Mouse (Mus musculus) intestine, embryonic 16.5 days (tissue): ENCODE measurements around the gene Trhde. TPM values are rescaled to one million over a fixed set of nuclear protein-coding genes. Genes with fewer than 3 reads are reported as not detected.

Source experiments
- ATAC-seq: fragments of 200-750 bp; cut with Nextera tagmentation; 2 replicates; pipeline ENCODE4 v1.8.0; 2017; ENCODE audit warnings: moderate TSS enrichment, moderate library complexity
- H3K27ac ChIP-seq: fragments of 300-500 bp; sonication (generic); 2 replicates; pipeline ENCODE4 v1.5.1; 2014; ENCODE audit warnings: mild to moderate bottlenecking, low read length
- H3K27me3 ChIP-seq: fragments of 300-500 bp; sonication (generic); replicated peaks from 2 replicates; pipeline ENCODE4 v1.6.1; 2014; ENCODE audit warnings: low read length, control low read depth, mixed read lengths; ENCODE audit not compliant: control insufficient read depth, insufficient read depth
- H3K36me3 ChIP-seq: fragments of 300-500 bp; sonication (generic); 2 replicates; pipeline ENCODE4 v1.6.1; 2014; ENCODE audit warnings: low read length, control low read depth; ENCODE audit not compliant: control insufficient read depth, insufficient read depth
- H3K4me1 ChIP-seq: fragments of 300-500 bp; sonication (generic); 2 replicates; pipeline ENCODE4 v1.6.1; 2014; ENCODE audit warnings: low read length, control low read depth, mixed read lengths; ENCODE audit not compliant: control insufficient read depth, insufficient read depth
- H3K4me2 ChIP-seq: fragments of 300-500 bp; sonication (generic); 2 replicates; pipeline ENCODE4 v1.6.1; 2014; ENCODE audit warnings: low read depth, low read length, control low read depth
- H3K4me3 ChIP-seq: fragments of 300-500 bp; sonication (generic); 2 replicates; pipeline ENCODE4 v1.5.1; 2014; ENCODE audit warnings: mild to moderate bottlenecking, low read length
- H3K9ac ChIP-seq: fragments of 300-500 bp; sonication (generic); 2 replicates; pipeline ENCODE4 v1.6.1; 2014; ENCODE audit warnings: low read depth, low read length
- H3K9me3 ChIP-seq: fragments of 300-500 bp; sonication (generic); 2 replicates; pipeline ENCODE4 v1.6.1; 2016; ENCODE audit warnings: low read length, control low read depth; ENCODE audit not compliant: control insufficient read depth
- WGBS: fragments of 180-500 bp; shearing (Covaris S2); extraction: QIAGEN DNeasy Blood & Tissue Kit; methylation state at CpG from one replicate; pipeline ENCODE4 v1.1.7; 2014; 5-methylcytosine and 5-hydroxymethylcytosine counted together
- polyA plus RNA-seq: library from polyadenylated mRNA; unstranded; fragments of >200 nt; fragmentation: Nextera tagmentation; extraction: Ambion mirVana; gene quantifications from 2 replicates; pipeline ENCODE4 v1.2.1, GENCODE M21; 2015

Gene Trhde
- polyA plus RNA-seq, 1 experiment from 2014 or later, result 0.27 TPM

DNA sequence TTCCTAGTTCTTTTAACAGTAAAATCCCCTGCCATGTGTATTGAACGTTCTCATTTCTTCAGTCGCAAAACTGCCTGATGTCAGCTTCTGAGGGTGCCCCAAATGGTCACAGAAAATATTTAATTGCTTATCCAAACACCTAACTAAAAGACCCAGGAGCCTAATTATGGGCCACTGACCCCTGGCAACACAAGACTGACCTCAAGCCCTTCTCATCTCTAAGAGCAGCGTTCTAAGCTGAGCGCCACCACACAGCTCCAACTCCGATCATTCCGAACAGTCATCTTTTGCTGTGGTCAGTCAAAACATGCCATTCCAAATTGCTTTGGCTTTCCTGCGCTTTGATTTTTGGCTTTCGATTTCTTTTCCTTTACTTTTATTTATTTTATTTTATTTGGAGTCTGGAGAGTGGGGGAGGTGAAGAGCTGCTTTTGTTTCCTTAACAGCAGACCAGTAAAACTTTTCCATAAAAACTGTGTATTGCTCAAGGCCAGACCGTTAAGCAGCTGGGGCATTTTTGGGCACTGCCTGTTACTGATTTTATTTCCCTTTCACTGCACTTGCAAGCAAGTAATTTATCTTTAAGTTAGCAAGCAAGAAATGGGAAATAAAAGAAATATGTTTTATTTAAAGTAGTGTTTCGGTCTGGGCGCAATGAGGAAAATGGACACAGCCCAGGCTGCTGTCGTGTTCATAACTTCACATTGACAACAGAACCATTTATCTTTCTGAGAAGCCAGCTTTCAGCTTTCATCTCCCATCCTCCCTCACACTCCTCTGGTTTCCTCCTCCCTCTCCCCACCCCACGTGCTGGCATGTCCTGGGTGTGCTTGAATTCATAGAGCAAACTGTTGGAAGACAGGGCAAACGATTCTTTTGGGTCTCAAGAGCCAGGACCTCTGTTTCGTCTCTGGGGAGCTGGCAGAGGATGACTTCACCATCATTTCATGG, 59.1 kb downstream of the Trhde start:
- H3K4me2 ChIP-seq, result no peak overlapping the region
- no peaks in the 10 kb centered on the region for H3K9me3 ChIP-seq
- H3K4me1 ChIP-seq, result no peaks in the 10 kb centered on the region
- H3K36me3 ChIP-seq, result no peaks in the 10 kb centered on the region
- no peaks in the 10 kb centered on the region for H3K27me3 ChIP-seq
- no peak overlapping the region for H3K27ac ChIP-seq
- peak; percentile 31; the same call in 1 of the 2 replicates for ATAC-seq
- no peak overlapping the region for H3K9ac ChIP-seq
- H3K4me3 ChIP-seq, result no peak overlapping the region
- WGBS, result 49% methylated on average over 15 of the region's 15 CpGs

DNA sequence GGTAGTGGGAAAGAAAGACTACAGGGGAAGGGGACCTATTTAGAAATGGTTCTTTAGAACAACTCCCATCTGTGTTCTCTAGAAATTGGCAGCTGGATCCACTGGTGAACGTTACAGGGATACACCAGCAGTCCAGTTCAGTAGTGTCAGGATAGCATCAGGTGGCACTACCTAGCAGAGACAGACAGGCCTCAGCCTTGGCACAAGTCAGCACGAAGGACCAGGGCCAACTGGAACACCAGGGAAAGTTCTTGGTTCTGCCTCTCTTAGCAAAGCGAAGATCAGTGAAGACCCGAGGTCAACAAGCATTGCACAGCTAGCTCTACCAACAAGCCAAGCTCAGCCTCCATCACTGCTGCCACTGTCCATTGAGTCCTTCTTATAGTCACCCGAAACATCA, 62.2 kb downstream of the Trhde start:
- Histone ChIP-seq H3K4me2 (no peak overlapping the region), H3K4me1 (no peaks in the 10 kb centered on the region), H3K9ac (no peak overlapping the region), H3K27ac (no peak overlapping the region), H3K9me3 (no peaks in the 10 kb centered on the region), H3K4me3 (no peak overlapping the region), H3K36me3 (no peaks in the 10 kb centered on the region), H3K27me3 (no peaks in the 10 kb centered on the region)
- ATAC-seq, result no peak
- 93% methylated on average over 5 of the region's 5 CpGs for WGBS

DNA sequence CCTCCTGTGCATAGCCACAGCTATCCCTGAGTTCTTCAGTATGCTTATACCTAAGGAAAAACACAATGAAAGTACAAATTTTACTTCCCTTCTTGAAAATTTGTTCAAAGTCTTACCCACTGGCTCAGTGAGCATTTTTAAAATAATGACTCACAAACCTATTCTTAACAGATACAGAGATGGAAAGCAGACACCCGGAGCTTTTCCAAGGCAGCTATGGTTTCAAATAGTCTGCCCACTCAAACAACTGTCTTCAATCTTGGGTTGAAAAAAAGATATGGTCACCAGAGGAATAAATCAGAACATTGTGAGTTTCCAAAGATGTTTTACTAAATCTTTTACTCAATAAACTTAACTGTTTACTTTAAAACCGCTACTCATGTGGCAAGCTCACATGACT, 64.5 kb downstream of the Trhde start:
- no peaks in the 10 kb centered on the region for H3K36me3 ChIP-seq
- 56% methylated on average over 2 of the region's 2 CpGs for WGBS
- no peaks in the 10 kb centered on the region for H3K9me3 ChIP-seq
- no peak for ATAC-seq
- H3K4me1 ChIP-seq, result no peaks in the 10 kb centered on the region
- no peak overlapping the region for H3K4me3 ChIP-seq
- H3K9ac ChIP-seq, result no peak overlapping the region
- no peak overlapping the region for H3K4me2 ChIP-seq
- no peak overlapping the region for H3K27ac ChIP-seq
- no peaks in the 10 kb centered on the region for H3K27me3 ChIP-seq

DNA sequence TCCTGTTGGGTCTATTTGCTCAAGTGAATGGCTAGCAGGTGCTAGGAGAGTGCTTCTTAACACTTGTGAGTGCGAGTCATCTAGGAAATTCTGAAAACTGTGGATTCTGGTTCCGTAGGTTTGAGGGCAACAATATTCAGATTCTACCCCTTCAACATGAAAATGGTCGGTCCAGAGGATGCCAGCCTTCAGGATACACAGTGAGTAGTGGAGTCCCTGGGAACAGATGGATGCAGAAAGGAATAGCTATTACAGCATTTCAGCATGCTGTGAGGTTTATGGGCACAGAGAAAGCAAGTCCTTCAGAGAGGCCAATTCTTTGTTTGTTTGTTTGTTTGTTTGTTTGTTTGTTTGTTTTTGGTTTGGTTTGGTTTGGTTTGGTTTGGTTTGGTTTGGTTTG, 65.7 kb downstream of the Trhde start:
- 79% methylated on average over 3 of the region's 3 CpGs for WGBS
- Histone ChIP-seq H3K4me1 (no peaks in the 10 kb centered on the region), H3K36me3 (no peaks in the 10 kb centered on the region), H3K9ac (no peak overlapping the region), H3K4me3 (no peak overlapping the region), H3K4me2 (no peak overlapping the region), H3K27ac (no peak overlapping the region), H3K27me3 (no peaks in the 10 kb centered on the region), H3K9me3 (no peaks in the 10 kb centered on the region)
- no peak for ATAC-seq

DNA sequence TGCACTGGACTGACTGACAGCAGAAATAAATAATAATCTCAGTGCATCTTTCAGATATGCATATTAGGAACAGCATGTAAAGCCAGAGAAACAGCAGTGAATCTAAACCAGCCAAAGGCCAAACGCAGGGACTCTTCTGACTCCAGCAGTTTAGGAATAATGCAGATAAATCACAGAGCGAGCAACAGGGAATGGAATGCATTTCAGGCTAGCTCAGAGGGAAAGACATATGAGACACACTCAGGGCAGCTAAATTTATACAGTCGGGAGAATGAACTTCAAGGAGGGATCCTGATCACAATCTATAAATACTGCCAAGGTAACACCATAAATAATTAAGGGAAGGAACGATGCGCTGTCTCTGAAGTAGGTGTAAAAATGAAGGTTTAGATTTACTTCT, 66.4 kb downstream of the Trhde start:
- no peak overlapping the region for H3K27ac ChIP-seq
- WGBS, result 36% methylated on average over 5 of the region's 5 CpGs
- no peaks in the 10 kb centered on the region for H3K27me3 ChIP-seq
- no peaks in the 10 kb centered on the region for H3K9me3 ChIP-seq
- no peak overlapping the region for H3K4me3 ChIP-seq
- H3K9ac ChIP-seq, result no peak overlapping the region
- H3K36me3 ChIP-seq, result no peaks in the 10 kb centered on the region
- H3K4me2 ChIP-seq, result no peak overlapping the region
- H3K4me1 ChIP-seq, result no peaks in the 10 kb centered on the region
- peak; percentile 58; the same call in 1 of the 2 replicates for ATAC-seq

DNA sequence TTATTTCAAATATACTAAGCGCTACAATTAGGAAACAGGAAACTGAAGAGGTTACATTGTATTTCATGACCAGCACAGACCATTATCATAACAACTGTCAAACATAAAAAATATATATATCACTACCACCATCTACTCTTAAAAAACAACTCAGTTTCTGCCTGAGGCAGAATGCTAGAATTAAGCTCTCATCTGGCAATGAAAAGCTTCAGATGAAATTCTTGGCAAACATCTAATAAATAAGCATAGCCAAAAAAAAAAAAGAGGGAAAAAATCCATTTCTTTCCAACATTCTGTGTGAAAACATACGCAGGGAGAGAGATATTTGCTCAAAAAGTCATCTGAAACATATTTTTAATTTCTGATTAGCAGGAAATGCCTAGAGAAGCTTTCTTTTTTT, 67.0 kb downstream of the Trhde start:
- H3K4me2 ChIP-seq, result no peak overlapping the region
- H3K36me3 ChIP-seq, result no peaks in the 10 kb centered on the region
- WGBS, result 59% methylated on average over 2 of the region's 2 CpGs
- H3K27ac ChIP-seq, result no peak overlapping the region
- no peak for ATAC-seq
- H3K9ac ChIP-seq, result no peak overlapping the region
- no peaks in the 10 kb centered on the region for H3K27me3 ChIP-seq
- H3K4me1 ChIP-seq, result no peaks in the 10 kb centered on the region
- H3K4me3 ChIP-seq, result no peak overlapping the region
- H3K9me3 ChIP-seq, result no peaks in the 10 kb centered on the region

DNA sequence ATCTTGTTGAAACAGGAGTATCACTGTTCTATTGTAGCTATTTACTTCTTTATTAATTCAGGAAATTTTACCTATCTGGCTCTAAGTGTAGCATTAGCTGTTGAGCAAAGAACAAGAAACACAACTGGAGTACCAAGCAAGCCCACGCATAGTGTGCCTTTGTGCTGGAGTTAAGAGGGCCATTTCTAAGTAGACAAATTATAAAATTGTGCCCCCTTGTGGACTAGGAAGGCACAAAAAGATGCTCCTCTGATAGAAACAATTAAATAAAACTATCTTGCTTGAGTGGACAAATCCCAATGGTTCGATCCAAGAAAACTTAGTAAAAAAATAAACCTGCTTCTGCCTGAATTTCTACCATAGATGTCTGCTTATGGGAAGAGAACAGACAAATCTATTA, 76.5 kb downstream of the Trhde start:
- no peak overlapping the region for H3K27ac ChIP-seq
- H3K4me3 ChIP-seq, result no peak overlapping the region
- no peaks in the 10 kb centered on the region for H3K36me3 ChIP-seq
- no peak overlapping the region for H3K9ac ChIP-seq
- 79% methylated on average over 2 of the region's 2 CpGs for WGBS
- no peak overlapping the region for H3K4me2 ChIP-seq
- no peaks in the 10 kb centered on the region for H3K27me3 ChIP-seq
- H3K4me1 ChIP-seq, result no peaks in the 10 kb centered on the region
- H3K9me3 ChIP-seq, result no peaks in the 10 kb centered on the region
- no peak for ATAC-seq

DNA sequence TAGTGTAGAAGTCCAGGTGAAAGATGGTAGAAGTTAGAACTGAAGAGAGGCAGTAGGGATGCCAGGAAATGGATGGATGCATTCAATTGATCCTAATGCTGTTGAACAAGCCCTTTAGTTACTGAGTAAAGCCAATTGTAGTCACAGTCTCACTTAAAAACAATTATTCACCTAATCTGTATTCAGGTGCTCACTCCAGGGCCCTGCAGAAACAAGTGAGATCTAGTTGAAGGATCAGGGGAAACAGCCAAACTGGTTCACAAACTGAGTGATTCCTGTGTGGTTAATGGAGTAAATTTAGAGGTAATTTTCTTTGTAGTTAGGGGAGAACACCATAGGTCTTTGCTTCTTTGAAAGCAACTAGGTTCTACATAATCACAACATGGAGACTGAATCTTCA, 100.3 kb downstream of the Trhde start:
- no peaks in the 10 kb centered on the region for H3K36me3 ChIP-seq
- H3K9me3 ChIP-seq, result no peaks in the 10 kb centered on the region
- H3K9ac ChIP-seq, result no peak overlapping the region
- H3K27ac ChIP-seq, result no peak overlapping the region
- no peaks in the 10 kb centered on the region for H3K27me3 ChIP-seq
- no peaks in the 10 kb centered on the region for H3K4me1 ChIP-seq
- no peak for ATAC-seq
- no peak overlapping the region for H3K4me3 ChIP-seq
- H3K4me2 ChIP-seq, result no peak overlapping the region

DNA sequence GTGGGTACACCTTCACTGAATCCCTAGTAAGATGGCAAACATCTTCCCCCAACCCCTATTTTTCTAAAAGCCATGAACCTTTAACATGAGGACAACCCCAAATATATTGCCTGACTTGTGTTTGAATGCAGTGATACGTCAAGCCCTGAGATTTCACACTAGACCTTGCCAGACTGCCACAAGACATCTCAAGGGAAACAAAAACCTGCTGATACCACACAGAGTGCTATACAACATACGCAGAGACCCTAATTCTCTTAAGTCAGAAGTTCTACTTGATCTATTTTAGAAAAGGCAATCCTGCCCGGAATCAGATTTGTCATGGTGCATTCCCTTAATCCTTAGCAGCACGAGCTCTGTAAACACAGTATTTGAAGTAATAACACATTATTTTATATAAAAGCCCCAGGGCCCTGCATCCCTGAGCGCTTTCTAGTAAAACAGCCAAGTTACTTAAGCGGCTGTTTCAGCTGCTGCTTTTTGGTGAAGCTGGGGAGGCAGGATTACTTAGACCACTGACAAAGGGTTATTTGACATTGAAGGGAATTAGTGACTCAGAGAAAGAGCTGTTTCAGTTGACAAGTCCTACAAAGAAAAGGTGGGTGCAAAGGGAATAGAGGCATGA, 130.2 kb downstream of the Trhde start:
- Histone ChIP-seq H3K4me1 (no peaks in the 10 kb centered on the region), H3K4me2 (no peak overlapping the region), H3K9ac (no peak overlapping the region), H3K27me3 (no peaks in the 10 kb centered on the region), H3K9me3 (no peaks in the 10 kb centered on the region), H3K4me3 (no peak overlapping the region), H3K36me3 (no peaks in the 10 kb centered on the region), H3K27ac (no peak overlapping the region)
- ATAC-seq, result no peak
- 73% methylated on average over 6 of the region's 6 CpGs for WGBS
